Mouse (Mus musculus) midbrain, embryonic 16.5 days (tissue): Measurements from ENCODE around the gene Wdr63. TPM values are rescaled to one million over a fixed set of nuclear protein-coding genes. Genes with fewer than 3 reads are reported as not detected.

Experiments
- ATAC-seq: fragments of 200-750 bp; cut with Nextera tagmentation; 2 replicates; pipeline ENCODE4 v1.8.0; 2017; ENCODE audit warnings: moderate TSS enrichment
- H3K27ac ChIP-seq: fragments of 300-500 bp; sonication (generic); 2 replicates; pipeline ENCODE4 v1.5.1; 2014; ENCODE audit warnings: mild to moderate bottlenecking, low read length, mixed read lengths
- H3K27me3 ChIP-seq: fragments of 300-500 bp; sonication (generic); 2 replicates; pipeline ENCODE4 v1.6.1; 2014; ENCODE audit warnings: low read depth, low read length, mixed read lengths; ENCODE audit not compliant: control insufficient read depth, insufficient read depth
- H3K36me3 ChIP-seq: fragments of 300-500 bp; sonication (generic); 2 replicates; pipeline ENCODE4 v1.6.1; 2014; ENCODE audit warnings: mild to moderate bottlenecking, low read length, moderate library complexity, mixed read lengths; ENCODE audit not compliant: control insufficient read depth, insufficient read depth
- H3K4me1 ChIP-seq: fragments of 300-500 bp; sonication (generic); 2 replicates; pipeline ENCODE4 v1.6.1; 2014; ENCODE audit warnings: mild to moderate bottlenecking, low read length, mixed read lengths; ENCODE audit not compliant: control insufficient read depth, insufficient read depth
- H3K4me2 ChIP-seq: fragments of 300-500 bp; sonication (generic); 2 replicates; pipeline ENCODE4 v1.6.1; 2014; ENCODE audit warnings: mild to moderate bottlenecking, low read length, mixed read lengths
- H3K4me3 ChIP-seq: fragments of 300-500 bp; sonication (generic); 2 replicates; pipeline ENCODE4 v1.5.1; 2014; ENCODE audit warnings: low read depth, mild to moderate bottlenecking, low read length, moderate library complexity, mixed read lengths
- H3K9ac ChIP-seq: fragments of 300-500 bp; sonication (generic); 2 replicates; pipeline ENCODE4 v1.6.1; 2014; ENCODE audit warnings: low read depth, low read length, mixed read lengths
- H3K9me3 ChIP-seq: fragments of 300-500 bp; sonication (generic); replicated peaks from 2 replicates; pipeline ENCODE4 v1.6.1; 2014; ENCODE audit warnings: mild to moderate bottlenecking, low read length, mixed read lengths; ENCODE audit not compliant: control insufficient read depth, poor library complexity, severe bottlenecking
- WGBS: fragments of 180-500 bp; shearing (Covaris S2); extraction: QIAGEN DNeasy Blood & Tissue Kit; methylation state at CpG from one replicate; pipeline ENCODE4 v1.1.7; 2014; 5-methylcytosine and 5-hydroxymethylcytosine counted together
- polyA plus RNA-seq: library from polyadenylated mRNA; unstranded; fragments of >200 nt; fragmentation: Nextera tagmentation; extraction: Ambion mirVana; gene quantifications from 2 replicates; pipeline ENCODE4 v1.2.1, GENCODE M21; 2015

Wdr63 gene
- polyA plus RNA-seq, 1 experiment from 2014 or later = 1.1 TPM

DNA sequence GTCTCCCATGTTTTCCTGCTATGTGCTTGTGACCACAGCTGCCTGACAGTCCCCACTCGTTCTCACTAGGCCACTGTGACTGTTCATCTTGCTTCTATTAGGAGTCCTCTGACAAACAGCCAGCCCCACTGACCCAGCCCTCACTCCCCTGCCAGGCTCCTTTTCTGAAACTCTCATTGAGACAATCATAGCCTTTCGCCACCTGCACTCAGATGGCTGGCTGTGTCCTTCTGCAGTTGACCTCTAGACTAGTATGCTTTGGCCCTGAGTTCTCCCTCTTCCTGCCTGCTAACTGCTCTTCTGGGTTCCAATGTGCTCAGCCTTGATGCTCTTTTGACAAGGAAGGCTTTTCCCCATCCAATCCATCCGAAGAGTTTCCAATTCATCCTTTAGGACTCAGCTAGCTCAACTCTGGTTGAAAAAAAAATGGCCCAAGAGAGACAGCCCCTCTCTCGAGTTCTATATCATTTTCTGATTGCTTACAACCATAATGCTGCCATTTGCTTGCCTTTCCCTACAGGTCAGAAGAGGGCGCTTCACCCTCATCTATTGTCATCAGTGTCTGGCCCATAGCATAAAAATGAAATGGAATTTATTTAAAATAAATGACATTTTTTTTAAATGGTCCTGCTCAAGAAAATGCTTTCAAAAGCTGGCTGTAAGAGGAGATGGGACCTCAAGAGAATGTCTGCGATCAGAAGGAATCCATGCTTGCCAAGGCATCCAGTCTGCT is 54.7 kb downstream of the Wdr63 start:
- WGBS = 66% methylated on average over 6 of the region's 6 CpGs
- Histone ChIP-seq H3K27me3 (peaks cover 3% of the 10 kb centered on the region; the same call in 1 of the 2 replicates), H3K9me3 (no peaks in the 10 kb centered on the region), H3K27ac (no peak overlapping the region), H3K36me3 (no peaks in the 10 kb centered on the region), H3K4me2 (no peak overlapping the region), H3K4me3 (no peak overlapping the region), H3K4me1 (peaks cover 6% of the 10 kb centered on the region; the same call in 1 of the 2 replicates), H3K9ac (no peak overlapping the region)
- no peak for ATAC-seq

- Histone ChIP-seq H3K4me3 (no peak overlapping the region), H3K9me3 (no peaks in the 10 kb centered on the region), H3K4me1 (peaks cover 6% of the 10 kb centered on the region; the same call in 1 of the 2 replicates), H3K27ac (no peak overlapping the region), H3K9ac (no peak overlapping the region), H3K27me3 (peaks cover 3% of the 10 kb centered on the region; the same call in 1 of the 2 replicates), H3K36me3 (no peaks in the 10 kb centered on the region), H3K4me2 (peak overlapping the region; percentile 0; the same call in 1 of the 2 replicates)
- peak; percentile 86 for ATAC-seq
- 27% methylated on average over 11 of the region's 11 CpGs for WGBS
Measured at GRCm38 (mm10) chr3:146051277-146052007, 56.5 kb downstream of the Wdr63 start.

DNA sequence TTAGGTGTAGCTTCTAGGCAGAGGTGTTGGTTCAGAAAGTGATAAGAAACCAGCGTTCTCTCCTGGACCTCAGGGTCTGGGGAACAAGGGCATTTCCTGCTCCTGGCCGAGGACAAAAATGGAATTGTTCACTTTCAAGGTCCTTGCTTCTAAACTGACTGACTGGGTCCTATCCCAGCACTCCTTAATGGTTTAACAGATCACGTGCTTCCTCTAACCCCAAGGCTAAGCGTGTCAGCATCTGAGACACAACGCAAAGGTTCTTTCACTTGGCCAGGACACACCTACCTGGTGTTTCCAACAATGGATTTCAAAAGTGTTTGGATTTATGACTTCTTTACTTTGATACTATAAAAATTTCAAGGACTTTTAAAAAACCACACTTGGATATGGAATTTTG is 58.0 kb downstream of the Wdr63 start:
- H3K4me1 ChIP-seq = peaks cover 6% of the 10 kb centered on the region; the same call in 1 of the 2 replicates
- no peak for ATAC-seq
- 96% methylated on average over 5 of the region's 5 CpGs for WGBS

DNA sequence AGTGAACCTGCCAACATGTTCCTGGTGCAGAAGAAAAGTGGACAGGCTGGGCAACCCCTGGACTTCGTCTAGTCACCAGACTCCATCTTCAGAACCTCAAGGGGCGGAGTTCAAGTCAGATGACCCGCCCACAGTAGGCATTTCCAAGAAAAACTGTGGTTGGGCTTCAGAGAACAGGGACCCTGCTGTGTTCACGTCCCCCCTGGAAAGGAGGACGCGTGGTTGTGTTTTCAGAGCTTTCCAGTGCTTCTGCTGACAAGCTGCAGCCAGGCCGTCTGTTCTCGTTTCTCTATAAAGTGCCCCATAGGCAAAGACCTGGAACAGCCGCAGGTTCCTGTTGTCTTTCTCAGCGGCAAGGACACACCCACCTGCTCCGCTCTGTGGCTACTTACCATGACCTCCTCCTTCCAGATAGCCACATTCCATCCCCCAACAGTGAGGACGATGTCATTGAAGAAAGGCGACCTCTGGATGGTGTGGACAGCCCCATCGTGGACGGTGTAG is 60.2 kb downstream of the Wdr63 start:
- Histone ChIP-seq H3K36me3 (no peaks in the 10 kb centered on the region), H3K9ac (no peak overlapping the region), H3K4me3 (no peak overlapping the region), H3K9me3 (no peaks in the 10 kb centered on the region), H3K4me1 (peaks cover 6% of the 10 kb centered on the region; the same call in 1 of the 2 replicates), H3K27me3 (no peaks in the 10 kb centered on the region), H3K4me2 (no peak overlapping the region), H3K27ac (no peak overlapping the region)
- WGBS = 28% methylated on average over 15 of the region's 15 CpGs
- ATAC-seq = no peak

More for the DNA sequence above, 58.0 kb downstream of the Wdr63 start:
- H3K9ac ChIP-seq = no peak overlapping the region
- no peak overlapping the region for H3K4me3 ChIP-seq
- H3K4me2 ChIP-seq = no peak overlapping the region
- peaks cover under 1% of the 10 kb centered on the region; the same call in 1 of the 2 replicates for H3K27me3 ChIP-seq
- H3K9me3 ChIP-seq = no peaks in the 10 kb centered on the region
- H3K36me3 ChIP-seq = no peaks in the 10 kb centered on the region
- H3K27ac ChIP-seq = no peak overlapping the region

DNA sequence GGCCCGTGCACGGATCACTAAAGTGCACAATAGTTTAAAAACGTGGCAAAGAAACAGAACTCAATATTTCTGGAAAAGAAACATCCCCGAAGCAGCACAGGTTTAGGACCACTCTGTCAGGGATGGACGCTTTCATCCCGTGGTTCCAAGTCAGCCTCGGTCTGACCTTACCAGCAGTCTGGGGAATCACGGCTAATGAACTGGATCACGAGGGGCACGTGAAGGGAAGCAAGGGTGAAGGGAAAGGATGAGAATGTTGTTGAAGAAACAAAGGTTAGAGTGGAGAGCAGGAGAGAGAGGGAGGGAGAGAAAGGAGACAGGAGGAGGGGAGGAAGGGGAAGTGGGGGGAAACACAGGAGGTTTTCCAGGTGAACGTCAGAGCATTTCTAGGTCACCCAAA is 61.9 kb downstream of the Wdr63 start:
- Histone ChIP-seq H3K36me3 (no peaks in the 10 kb centered on the region), H3K4me1 (0 out of 2 replicates have a peak, but pooled peaks cover under 1% of the 10 kb centered on the region), H3K4me3 (no peak overlapping the region), H3K27me3 (no peaks in the 10 kb centered on the region), H3K9ac (no peak overlapping the region), H3K4me2 (no peak overlapping the region), H3K9me3 (no peaks in the 10 kb centered on the region), H3K27ac (no peak overlapping the region)
- 86% methylated on average over 11 of the region's 11 CpGs for WGBS
- ATAC-seq = no peak

- Histone ChIP-seq H3K4me1 (no peaks in the 10 kb centered on the region), H3K9me3 (no peaks in the 10 kb centered on the region), H3K36me3 (no peaks in the 10 kb centered on the region), H3K9ac (no peak overlapping the region), H3K4me3 (no peak overlapping the region), H3K27me3 (no peaks in the 10 kb centered on the region), H3K27ac (no peak overlapping the region), H3K4me2 (no peak overlapping the region)
- ATAC-seq = no peak
- 51% methylated on average over 11 of the region's 11 CpGs for WGBS
Measured at GRCm38 (mm10) chr3:146044977-146045376, 63.0 kb downstream of the Wdr63 start.

DNA sequence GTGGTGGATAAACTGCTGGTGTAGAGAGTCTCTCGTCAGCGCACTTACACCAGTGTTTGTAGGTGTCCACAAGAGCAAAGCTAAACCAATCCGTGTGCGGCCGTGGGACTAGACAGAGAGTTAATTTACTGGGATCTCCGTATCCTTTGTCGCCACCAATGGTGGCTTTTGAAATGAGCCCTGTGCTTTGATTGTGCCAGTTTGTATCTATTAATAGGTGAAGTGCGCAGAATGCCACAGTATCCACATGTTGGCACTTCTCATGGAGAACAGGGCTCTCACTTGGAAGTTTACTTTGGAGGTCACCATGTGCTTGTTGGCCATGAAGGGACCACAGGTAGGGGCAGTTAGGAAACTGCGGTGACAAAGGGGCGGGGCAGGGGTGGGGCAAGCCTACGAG is 66.5 kb downstream of the Wdr63 start:
- ATAC-seq = no peak
- Histone ChIP-seq H3K4me1 (no peaks in the 10 kb centered on the region; the same call in 1 of the 2 replicates), H3K27me3 (no peaks in the 10 kb centered on the region), H3K9me3 (no peaks in the 10 kb centered on the region), H3K36me3 (no peaks in the 10 kb centered on the region), H3K9ac (no peak overlapping the region), H3K4me2 (no peak overlapping the region), H3K27ac (no peak overlapping the region), H3K4me3 (no peak overlapping the region)
- 93% methylated on average over 11 of the region's 11 CpGs for WGBS

DNA sequence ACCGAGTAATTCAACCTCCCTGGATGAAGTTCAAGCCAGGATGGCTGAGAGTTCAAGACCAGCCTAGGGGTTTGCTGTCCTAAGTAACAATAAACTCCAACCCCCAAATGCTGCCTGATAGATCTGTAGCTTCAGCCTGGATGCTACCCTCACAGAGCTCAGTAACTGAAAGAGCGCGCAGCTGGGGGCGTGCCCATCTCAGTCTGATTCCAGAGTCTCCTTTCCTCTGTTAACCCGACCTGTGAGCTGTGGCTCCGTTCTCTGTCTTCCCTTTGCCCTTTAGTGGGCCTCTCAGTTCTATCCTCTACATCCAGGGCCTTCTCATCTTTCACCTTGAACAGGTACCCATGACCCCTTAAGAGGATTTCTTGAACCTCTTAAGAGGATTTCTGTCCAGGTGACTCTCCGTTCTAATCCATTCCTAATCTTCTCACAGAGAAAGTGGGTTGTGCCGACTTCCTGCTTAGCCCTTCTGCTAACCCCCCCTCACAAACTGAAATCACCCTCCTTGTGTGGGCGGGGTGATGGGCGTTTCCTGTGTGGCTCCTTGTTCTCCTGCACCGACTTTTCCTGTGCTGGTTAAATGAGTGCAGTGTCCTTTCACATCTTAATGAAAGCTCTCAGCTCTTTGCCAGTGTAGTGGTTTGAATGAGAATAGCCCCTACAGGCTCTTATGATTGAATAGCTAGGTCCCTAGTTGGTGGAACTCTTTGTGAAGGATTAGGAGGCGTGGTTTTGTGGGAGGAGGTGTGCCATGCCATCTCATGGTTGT is 68.6 kb downstream of the Wdr63 start:
- WGBS = 45% methylated on average over 12 of the region's 12 CpGs
- Histone ChIP-seq H3K9me3 (no peaks in the 10 kb centered on the region), H3K4me3 (no peak overlapping the region), H3K4me1 (no peaks in the 10 kb centered on the region; the same call in 1 of the 2 replicates), H3K27ac (no peak overlapping the region), H3K36me3 (no peaks in the 10 kb centered on the region), H3K4me2 (no peak overlapping the region), H3K9ac (no peak overlapping the region), H3K27me3 (no peaks in the 10 kb centered on the region)
- no peak for ATAC-seq
